ENCODE assay signal across 19 mouse cellular contexts in genomic region chr2:172131232-172131631, GRCm38 (mm10).
A peak's percentile ranks its signal among the peaks of the same experiment; 100 is the strongest.
DNase-seq lines count a peak whose midpoint lies in the region; ATAC-seq lines count a peak whose summit lies in the region.
"Had no signal": no experiment of that assay in that cellular context is flagged by ENCODE, and none has a peak within 500 bp of the region (broad histone marks: within the 10 kb centered on the region; RNA-seq: fewer than 3 reads in every experiment).

No protein-coding gene starts in this region.

- H3K9me3 ChIP-seq in forebrain, embryonic 14.5 days (replicated peaks; ENCODE audit: control insufficient read depth, low read length): no peaks in the 10 kb centered on the region
- H3K9me3 ChIP-seq in forebrain, embryonic 10.5 days: no peaks in the 10 kb centered on the region
- H3K9me3 ChIP-seq: heart, embryonic 13.5 days; limb, embryonic 13.5 days; midbrain, embryonic 12.5 days had no signal

- intact Hi-C loops in left cerebral cortex, postnatal 14 days (cut with DNase I): no loop called here
- intact Hi-C loops in left cerebral cortex, postnatal 4 days (cut with DNase I): no loop called here

- no peak overlapping the region for H3K27ac ChIP-seq in forebrain, embryonic 14.5 days (ENCODE audit: low read depth, low read length)
- H3K27ac ChIP-seq in forebrain, embryonic 10.5 days: no peak overlapping the region
- H3K27ac ChIP-seq: heart, embryonic 13.5 days; hindbrain, postnatal 0 days; limb, embryonic 13.5 days; liver, embryonic 14.5 days; midbrain, embryonic 12.5 days had no signal

- no peak overlapping the region for H3K9ac ChIP-seq in forebrain, embryonic 14.5 days (ENCODE audit: low read length)
- H3K9ac ChIP-seq: heart, embryonic 13.5 days; limb, embryonic 13.5 days; liver, embryonic 14.5 days; midbrain, embryonic 12.5 days had no signal

- no peaks in the 10 kb centered on the region for H3K36me3 ChIP-seq in forebrain, embryonic 14.5 days (ENCODE audit: control insufficient read depth, insufficient read depth, low read length)
- no peaks in the 10 kb centered on the region for H3K36me3 ChIP-seq in forebrain, embryonic 10.5 days (replicated peaks)
- H3K36me3 ChIP-seq: heart, embryonic 13.5 days; limb, embryonic 13.5 days; midbrain, embryonic 12.5 days had no signal

- ATAC-seq in forebrain, embryonic 14.5 days: no peak
- ATAC-seq in frontal cortex, adult (ENCODE audit: low TSS enrichment): peak; percentile 69
- no peak for ATAC-seq in granulocyte monocyte progenitor cell, adult 5-6 weeks (replicated peaks; ENCODE audit: poor library complexity, severe bottlenecking)
- ATAC-seq: hindbrain, postnatal 0 days had no signal

- no peak overlapping the region for H3K4me3 ChIP-seq in forebrain, embryonic 14.5 days (ENCODE audit: low read depth, low read length)
- H3K4me3 ChIP-seq in forebrain, embryonic 10.5 days: no peak overlapping the region
- H3K4me3 ChIP-seq: heart, embryonic 13.5 days; limb, embryonic 13.5 days; midbrain, embryonic 12.5 days had no signal

- DNase-seq in forebrain, embryonic 14.5 days (ENCODE audit: low spot score): peak; percentile 27
- no peak for DNase-seq in forebrain, embryonic 10.5 days (ENCODE audit: extremely low spot score, low spot score)
- DNase-seq in left cerebral cortex, postnatal 14 days (ENCODE audit: low spot score in 2 of 2): peak; percentile 25 to 41
- DNase-seq in left cerebral cortex, postnatal 4 days: no peak
- DNase-seq in right cerebral cortex, postnatal 36 days (ENCODE audit: low spot score in 2 of 2): peak; percentile 32 to 52
- no peak for DNase-seq in urinary bladder, adult 2 months (ENCODE audit: low spot score)
- DNase-seq: cerebellum, adult 11 months; cerebellum, postnatal 36 days; gastrocnemius, postnatal 36 days; kidney, adult 18-20 months; kidney, postnatal 36 days; thymus, postnatal 25 days had no signal

- H3K27me3 ChIP-seq in forebrain, embryonic 14.5 days (replicated peaks; ENCODE audit: control insufficient read depth, insufficient read depth, low read length): no peaks in the 10 kb centered on the region
- no peaks in the 10 kb centered on the region for H3K27me3 ChIP-seq in forebrain, embryonic 10.5 days (ENCODE audit: poor library complexity, severe bottlenecking)
- H3K27me3 ChIP-seq: heart, embryonic 13.5 days; limb, embryonic 13.5 days; midbrain, embryonic 12.5 days had no signal

- no peaks in the 10 kb centered on the region for H3K4me1 ChIP-seq in forebrain, embryonic 14.5 days (ENCODE audit: control insufficient read depth, insufficient read depth, low read length)
- H3K4me1 ChIP-seq in forebrain, embryonic 10.5 days: no peaks in the 10 kb centered on the region
- H3K4me1 ChIP-seq: heart, embryonic 13.5 days; limb, embryonic 13.5 days; midbrain, embryonic 12.5 days had no signal

- 29% methylated on average over 1 of the region's 1 CpGs for WGBS in forebrain, embryonic 14.5 days
- WGBS in forebrain, embryonic 10.5 days: 50% methylated on average over 1 of the region's 1 CpGs

- no peak overlapping the region for H3K4me2 ChIP-seq in forebrain, embryonic 14.5 days (ENCODE audit: low read length)
- H3K4me2 ChIP-seq: heart, embryonic 13.5 days; limb, embryonic 13.5 days; midbrain, embryonic 12.5 days had no signal

Comparison
In these comparisons a context has a peak if more than half of its experiments do, and no peak if none do; other contexts are left out.
1. DNase-seq: peak in forebrain, embryonic 14.5 days (single experiment), left cerebral cortex, postnatal 14 days (2 of 2) and right cerebral cortex, postnatal 36 days (2 of 2); none in forebrain, embryonic 10.5 days (single experiment), left cerebral cortex, postnatal 4 days (single experiment) and urinary bladder, adult 2 months (single experiment).